Mouse (Mus musculus) ovary, postnatal 10 days (tissue): ENCODE measurements around the gene Rnase4.

Experiments used
- DNase-seq: peaks from one replicate; pipeline ENCODE4 v3.0.0; 2022; ENCODE audit warnings: low spot score

Gene Rnase4

GRCm38 (mm10) chr14:51090921-51091900 is at the start of gene Rnase4, which contains the start of gene Ang:
Gene Rnase4 (plus strand): TSS chr14:51091077.
Gene Ang (plus strand): TSS chr14:51091150.
- DNase-seq, result peak; percentile 27

GRCm38 (mm10) chr14:51041769-51042168 is 49.1 kb upstream of the Rnase4 start, which contains the start of gene Rnase9:
Gene Rnase9 (minus strand): TSS chr14:51041869.
- no peak for DNase-seq

- no peak for DNase-seq
Measured at GRCm38 (mm10) chr14:51047846-51048245, 43.0 kb upstream of the Rnase4 start.

GRCm38 (mm10) chr14:51050063-51050462 is 40.8 kb upstream of the Rnase4 start, which contains the start of gene Rnase11:
Gene Rnase11 (minus strand): TSS chr14:51050163.
- no peak for DNase-seq

- DNase-seq, result no peak
Measured at GRCm38 (mm10) chr14:51051941-51052340, 38.9 kb upstream of the Rnase4 start.

GRCm38 (mm10) chr14:51053176-51053575 is 37.7 kb upstream of the Rnase4 start:
- DNase-seq, result no peak

GRCm38 (mm10) chr14:51054243-51055237 is 36.3 kb upstream of the Rnase4 start:
- DNase-seq, result no peak

GRCm38 (mm10) chr14:51057401-51057831 is 33.5 kb upstream of the Rnase4 start, which contains the start of gene Rnase12:
Gene Rnase12 (minus strand): TSS chr14:51057661.
- no peak for DNase-seq

- no peak for DNase-seq
Measured at GRCm38 (mm10) chr14:51060761-51061160, 30.1 kb upstream of the Rnase4 start.

- DNase-seq, result no peak
Measured at GRCm38 (mm10) chr14:51068956-51069355, 21.9 kb upstream of the Rnase4 start.

GRCm38 (mm10) chr14:51069617-51070016 is 21.3 kb upstream of the Rnase4 start:
- no peak for DNase-seq

GRCm38 (mm10) chr14:51074335-51074734 is 16.5 kb upstream of the Rnase4 start, which contains the start of gene Olfr750:
Gene Olfr750 (minus strand): TSS chr14:51074435.
- DNase-seq, result no peak

GRCm38 (mm10) chr14:51079180-51079579 is 11.7 kb upstream of the Rnase4 start:
- no peak for DNase-seq

- no peak for DNase-seq
Measured at GRCm38 (mm10) chr14:51081035-51081434, 9.8 kb upstream of the Rnase4 start.

GRCm38 (mm10) chr14:51082599-51083581 is 8.0 kb upstream of the Rnase4 start:
- DNase-seq, result no peak

- no peak for DNase-seq
Measured at GRCm38 (mm10) chr14:51083805-51084204, 7.1 kb upstream of the Rnase4 start.

GRCm38 (mm10) chr14:51085086-51085485 is 5.8 kb upstream of the Rnase4 start:
- DNase-seq, result no peak

- DNase-seq, result no peak
Measured at GRCm38 (mm10) chr14:51085911-51086310, 5.0 kb upstream of the Rnase4 start.

- DNase-seq, result no peak
Measured at GRCm38 (mm10) chr14:51087762-51088161, 3.1 kb upstream of the Rnase4 start.

GRCm38 (mm10) chr14:51088166-51088969 is 2.5 kb upstream of the Rnase4 start:
- DNase-seq, result peak; percentile 59
